Mouse (Mus musculus): ENCODE measurements around the gene Ammecr1.

DNA sequence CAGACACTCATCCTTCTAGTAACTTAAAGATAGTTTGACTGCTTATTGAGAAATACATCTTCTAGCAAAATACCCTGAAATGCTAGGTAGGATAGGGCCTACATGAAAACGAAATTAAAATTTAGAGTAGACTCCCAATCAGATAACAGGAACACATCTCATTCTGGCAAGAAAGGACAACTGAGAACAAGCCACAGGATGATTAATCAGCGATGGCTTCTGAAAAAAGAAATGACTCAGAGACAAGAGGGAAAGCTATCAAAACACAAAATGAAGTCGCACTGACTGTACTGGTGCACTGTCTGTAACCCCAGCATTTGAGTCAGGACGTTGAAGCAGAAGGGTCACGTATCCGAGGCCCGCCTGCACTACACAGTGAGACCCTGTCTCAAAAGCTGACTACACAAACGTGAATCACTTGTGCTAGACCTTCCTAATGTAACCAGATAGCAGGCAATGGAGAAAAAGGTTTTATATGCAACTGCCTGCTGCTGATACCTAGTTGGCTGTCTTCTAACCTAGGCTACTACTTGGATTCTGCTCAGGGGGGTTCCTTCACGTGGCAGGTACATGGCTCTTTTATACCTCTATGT, 68.1 kb downstream of the Ammecr1 start:
- TF ChIP-seq CTCF (IDR thresholded peaks at IDR 0.05; ENCODE audit: low read depth, low read length) (no peak), TAL1 (conservative IDR thresholded peaks at IDR 0.05; ENCODE audit: low read depth, low read length) (no peak), GATA1 (IDR thresholded peaks at IDR 0.05; ENCODE audit: borderline replicate concordance, low read length) (no peak), POLR2AphosphoS5 (IDR thresholded peaks at IDR 0.05; ENCODE audit: insufficient replicate concordance, low read depth, low read length) (no peak), GATA2 (IDR thresholded peaks at IDR 0.05; ENCODE audit: borderline replicate concordance, low read depth, low read length) (no peak)
